Mouse (Mus musculus) heart, postnatal 25 days (tissue): ENCODE measurements around the gene Fabp7. TPM values are rescaled to one million over a fixed set of nuclear protein-coding genes. Genes with fewer than 3 reads are reported as not detected.

ENCODE experiments used
- DNase-seq: peaks from one replicate; pipeline ENCODE4 v3.0.0; 2022; ENCODE audit warnings: low spot score
- intact Hi-C: fragments of 180-260 bp; cut with DNase I; formaldehyde crosslinking; loops from one replicate; pipeline ENCODE4 v1.15.1; 2025
- total RNA-seq, 2 experiments: library from RNA; stranded (reverse); gene quantifications; 2 replicates each; pipeline ENCODE4 v1.2.3; 2021

Fabp7 gene
- 1 to 10 TPM in 1 of 2 experiments, under 1 TPM in 1; 0.34 to 1.6 TPM for total RNA-seq

- intact Hi-C loops: no loop called here
- DNase-seq: no peak
Observed at GRCm38 (mm10) chr10:57784876-57785150, at the start of gene Fabp7. Fabp7 (plus strand) TSS chr10:57784881.

GRCm38 (mm10) chr10:57740733-57741132 lies 43.9 kb upstream of the Fabp7 start:
- no peak for DNase-seq
- intact Hi-C loops: loop anchor here (5.0 kb wide), 1 partner anchor 278 kb away; no protein-coding TSS in a partner anchor

- no peak for DNase-seq
- intact Hi-C loops: loop anchor here (5.0 kb wide), 1 partner anchor 279 kb away; no protein-coding TSS in a partner anchor
Observed at GRCm38 (mm10) chr10:57741351-57741750, 43.3 kb upstream of the Fabp7 start.

DNA sequence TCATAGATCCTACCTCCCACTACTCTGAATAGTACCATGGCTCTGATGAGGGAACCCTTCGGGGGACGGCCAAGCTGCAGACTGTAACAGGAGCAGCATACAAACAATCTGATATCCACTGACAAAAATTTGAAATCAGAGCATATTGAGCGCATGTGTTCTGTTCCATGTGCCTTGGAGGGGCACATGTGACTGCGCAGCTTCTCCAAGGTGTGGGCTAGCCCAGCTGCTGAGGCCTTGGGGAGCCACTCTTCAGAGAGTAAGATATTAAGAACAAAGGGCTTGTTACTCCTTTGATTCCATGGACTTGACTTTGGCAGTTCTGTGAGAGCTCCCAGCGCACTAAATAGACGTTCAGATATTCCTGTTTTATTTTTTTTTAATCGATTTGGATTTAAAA lies 41.6 kb upstream of the Fabp7 start:
- intact Hi-C loops: loop anchor here (1.0 to 5.0 kb wide), 3 partner anchors 54 to 281 kb away; no protein-coding TSS in a partner anchor
- no peak for DNase-seq

DNA sequence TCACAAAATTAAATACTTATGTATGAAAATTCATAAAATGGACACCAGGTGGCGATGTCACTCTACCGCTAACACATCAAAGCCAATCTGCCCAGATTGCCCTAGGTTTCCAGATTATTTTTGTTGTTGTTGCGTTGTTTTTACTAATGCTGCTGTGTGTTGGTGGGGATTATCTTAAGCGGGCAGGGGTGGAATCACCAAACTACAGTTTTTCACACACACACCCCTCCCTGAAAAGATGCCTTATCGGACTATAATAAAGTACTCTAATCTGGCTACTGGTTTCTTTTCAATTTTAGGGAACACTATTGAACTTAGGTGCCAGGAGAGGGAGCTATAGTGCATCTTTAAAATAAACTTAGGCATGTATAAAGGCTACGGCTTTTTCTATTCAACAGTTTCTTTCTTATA lies 41.1 kb upstream of the Fabp7 start:
- no peak for DNase-seq
- intact Hi-C loops: loop anchor here (1.0 to 5.0 kb wide), 3 partner anchors 53 to 281 kb away; no protein-coding TSS in a partner anchor

DNA sequence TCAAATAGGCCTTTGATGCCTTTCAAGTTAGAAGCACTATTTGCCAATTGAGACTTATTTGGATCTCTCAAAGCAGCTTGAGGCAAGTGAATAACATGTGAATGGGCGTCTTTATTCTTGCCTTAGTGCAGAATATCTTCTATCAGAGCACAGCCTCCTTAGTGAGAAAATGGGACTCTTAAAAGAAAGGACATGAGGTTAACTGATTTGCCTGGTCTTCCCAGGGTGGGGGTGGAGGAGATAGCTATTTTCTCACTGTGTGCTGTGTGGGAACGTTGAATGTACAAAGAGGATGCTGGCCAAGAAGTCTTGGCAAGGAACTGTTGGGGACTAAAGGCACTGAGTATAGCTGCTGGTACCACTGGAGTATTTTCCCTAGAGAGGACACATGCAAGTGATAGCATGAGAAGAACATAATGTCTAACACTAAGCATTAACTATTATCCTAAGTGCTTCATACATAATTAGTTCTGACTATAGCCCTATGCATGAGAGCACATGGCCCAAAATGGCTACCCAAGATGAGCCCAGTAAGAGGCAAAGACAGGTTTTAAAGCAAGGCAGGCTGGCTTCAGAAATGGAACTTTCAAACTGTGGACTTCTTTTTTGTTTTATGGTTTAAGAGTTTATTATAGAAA lies 40.4 kb upstream of the Fabp7 start:
- intact Hi-C loops: loop anchor here (5.0 kb wide), 1 partner anchor 282 kb away; no protein-coding TSS in a partner anchor

GRCm38 (mm10) chr10:57745452-57745851 lies 39.2 kb upstream of the Fabp7 start:
- no peak for DNase-seq
- intact Hi-C loops: no loop called here

More for the DNA sequence above, 40.4 kb upstream of the Fabp7 start:
- DNase-seq: no peak

- DNase-seq: no peak
- intact Hi-C loops: no loop called here
Observed at GRCm38 (mm10) chr10:57747127-57747526, 37.6 kb upstream of the Fabp7 start.

DNA sequence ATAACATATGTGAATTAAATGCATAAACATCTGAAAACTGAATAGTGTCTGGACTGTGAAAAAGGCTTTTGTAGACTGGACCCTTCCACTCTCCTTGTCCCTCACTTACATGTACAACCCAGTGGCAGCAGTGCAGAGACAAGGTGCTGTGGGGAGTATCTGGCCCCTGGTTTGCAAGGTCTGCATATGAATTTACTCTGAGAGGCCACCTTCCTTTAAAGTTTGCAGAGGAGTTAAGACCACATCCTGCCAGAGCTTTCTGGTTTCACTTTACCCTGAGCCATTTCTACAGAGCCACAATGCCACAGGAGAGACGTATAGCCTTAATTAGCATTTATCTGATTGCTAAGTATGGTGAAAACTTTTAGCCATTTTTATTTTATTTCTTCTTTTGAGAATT lies 31.3 kb upstream of the Fabp7 start:
- DNase-seq: no peak
- intact Hi-C loops: no loop called here

DNA sequence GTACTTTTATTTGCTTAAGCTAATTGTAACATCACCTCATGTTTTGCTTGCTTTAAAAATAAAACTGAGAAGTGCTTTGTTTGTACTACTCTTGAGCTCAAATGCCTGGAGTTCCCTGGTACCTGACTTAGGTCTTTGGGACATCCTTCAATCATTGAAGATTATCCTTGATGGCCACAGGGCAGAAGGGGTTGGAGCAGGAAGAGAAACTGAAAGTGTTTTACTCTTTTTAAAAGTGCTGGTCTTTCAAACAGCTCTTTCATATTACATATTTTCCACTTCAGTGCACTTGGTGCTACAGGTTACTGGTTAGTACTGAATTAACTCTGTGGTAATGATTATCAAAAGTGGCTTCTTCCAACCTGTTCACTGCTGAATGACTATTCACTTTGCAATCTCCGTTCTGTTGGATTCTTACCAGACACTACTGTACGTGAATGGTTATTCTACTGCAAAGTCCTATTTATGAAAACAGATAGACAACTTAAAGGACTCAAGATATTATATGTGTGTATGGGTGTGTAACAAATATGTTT lies 29.4 kb upstream of the Fabp7 start:
- intact Hi-C loops: no loop called here
- DNase-seq: no peak

DNA sequence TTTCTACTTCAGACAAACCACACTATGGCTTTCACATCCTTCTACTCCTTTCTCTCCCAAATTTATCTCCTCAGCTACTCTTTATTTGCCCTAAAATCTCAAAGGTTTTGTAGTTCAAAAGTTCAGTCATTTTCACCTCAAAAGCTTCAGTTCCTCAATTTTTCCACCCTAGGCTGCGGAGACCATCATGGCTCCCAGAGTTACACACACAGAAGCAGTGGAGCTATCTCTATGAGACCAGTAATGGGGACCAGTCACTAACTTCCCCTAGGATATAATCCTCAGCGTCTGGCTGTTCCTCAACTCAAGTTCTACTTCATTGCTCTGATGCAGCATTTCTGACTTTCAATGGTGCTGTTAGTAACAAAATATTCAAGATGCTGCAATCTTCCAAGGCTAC lies 25.7 kb upstream of the Fabp7 start:
- intact Hi-C loops: no loop called here
- no peak for DNase-seq

- no peak for DNase-seq
- intact Hi-C loops: no loop called here
Observed at GRCm38 (mm10) chr10:57760694-57761093, 24.0 kb upstream of the Fabp7 start.

DNA sequence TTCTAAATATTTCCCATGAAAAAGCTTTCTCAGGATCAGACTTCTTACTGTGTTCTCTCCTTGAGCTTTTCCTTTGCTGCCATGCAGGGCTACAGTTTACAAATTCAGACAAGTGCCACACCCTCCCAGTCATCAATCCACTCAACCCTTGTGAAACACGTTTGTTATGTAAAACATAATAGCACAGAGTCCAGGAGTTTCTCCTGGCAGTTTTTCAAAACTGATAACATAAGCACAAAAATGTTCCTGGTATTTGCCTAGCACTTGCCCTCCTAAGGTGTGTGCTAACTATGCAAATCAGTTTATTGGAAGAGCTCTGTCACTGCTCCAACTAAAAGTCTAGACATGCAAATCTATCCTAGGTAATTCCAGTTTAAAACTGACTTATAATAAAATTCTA lies 21.6 kb upstream of the Fabp7 start:
- DNase-seq: no peak
- intact Hi-C loops: no loop called here

GRCm38 (mm10) chr10:57783289-57784130 lies 1.2 kb upstream of the Fabp7 start:
- DNase-seq: no peak
- intact Hi-C loops: no loop called here

DNA sequence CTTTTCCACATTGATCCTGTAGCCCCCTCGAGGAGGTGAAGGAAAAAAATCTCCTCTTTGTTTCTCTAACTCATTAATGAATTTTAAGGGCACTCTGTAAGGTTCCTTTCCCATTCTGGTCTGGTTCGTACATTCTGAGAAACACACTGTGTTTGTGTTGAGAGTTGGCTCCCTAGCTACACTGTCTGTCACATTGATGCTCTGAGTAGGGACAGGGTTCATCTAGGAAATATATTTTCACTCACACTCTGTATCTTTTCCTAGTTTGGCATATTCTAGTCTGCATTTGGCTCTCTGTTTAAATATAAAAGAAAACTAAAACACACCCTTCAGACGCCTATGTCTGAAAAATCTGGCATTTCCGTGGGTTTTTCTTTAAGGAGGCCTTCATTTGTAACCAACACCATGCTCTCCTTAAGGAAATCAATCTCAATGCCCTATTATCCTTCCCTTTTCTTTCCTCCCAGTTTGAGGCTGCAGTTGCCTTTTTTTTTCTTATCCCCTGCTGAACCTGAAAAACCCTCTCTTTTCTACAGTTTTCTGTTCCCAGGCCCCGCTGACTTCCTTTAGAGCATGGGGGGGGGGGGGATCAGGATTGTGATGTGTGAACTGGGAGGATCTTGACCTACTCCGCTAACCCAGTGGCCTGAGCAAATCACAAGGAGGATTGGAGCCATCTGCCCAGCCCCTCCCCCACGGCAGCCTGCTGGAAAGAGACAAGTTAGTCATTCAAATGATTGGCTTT lies 378 bp upstream of the Fabp7 start:
- DNase-seq: no peak
- intact Hi-C loops: no loop called here

- intact Hi-C loops: no loop called here
- DNase-seq: no peak
Observed at GRCm38 (mm10) chr10:57785552-57785951, 871 bp downstream of the Fabp7 start.

DNA sequence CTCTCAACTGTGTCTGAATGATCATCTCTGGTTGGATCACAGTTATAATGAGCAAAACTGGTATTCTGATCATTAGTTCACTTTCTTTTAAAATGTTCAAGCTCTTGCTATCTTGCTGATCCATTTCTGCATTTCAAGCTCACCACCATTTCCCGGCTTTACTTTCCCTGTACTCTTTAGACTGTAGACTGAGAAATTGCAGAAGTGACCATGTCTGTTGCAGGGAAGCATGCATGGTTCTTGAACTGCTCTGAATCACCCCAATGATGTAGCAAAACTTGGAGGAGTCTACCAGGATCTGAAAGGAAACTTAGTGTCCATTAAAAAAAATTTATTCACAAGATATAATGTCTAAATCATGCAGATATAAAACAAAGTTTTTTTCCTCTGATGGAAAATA lies 8.3 kb downstream of the Fabp7 start:
- intact Hi-C loops: loop anchor here (10.0 kb wide), 1 partner anchor 308 kb away; the partner anchor contains the start of gene Hsf2
- no peak for DNase-seq

DNA sequence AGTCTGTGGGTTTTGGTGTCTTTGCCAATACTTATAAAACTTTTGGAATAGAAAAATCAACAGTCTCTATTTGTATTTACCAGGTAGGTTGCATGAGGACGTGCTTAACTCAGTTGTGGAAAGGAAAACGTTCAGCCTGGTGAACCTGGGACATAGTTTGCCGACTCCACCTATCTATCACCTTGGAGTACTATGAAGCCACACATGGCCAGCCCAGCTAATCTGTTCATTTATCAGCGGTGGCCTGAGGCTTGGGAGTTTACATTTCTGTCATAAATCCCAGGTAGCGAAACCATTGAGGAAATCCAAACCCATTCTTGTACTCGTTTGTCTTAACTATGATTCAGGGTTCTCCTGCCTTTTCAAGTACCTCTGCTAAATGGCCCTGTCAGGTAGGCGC lies 9.3 kb downstream of the Fabp7 start, which contains the start of gene Smpdl3a:
Gene Smpdl3a, plus strand, starts transcription at position 318 of the 400 bp plus-strand sequence.
- intact Hi-C loops: loop anchor here (10.0 kb wide), 1 partner anchor 309 kb away; the partner anchor contains the start of gene Hsf2
- no peak for DNase-seq

- intact Hi-C loops: loop anchor here (10.0 kb wide), 1 partner anchor 310 kb away; the partner anchor contains the start of gene Hsf2
- DNase-seq: peak; percentile 36
Observed at GRCm38 (mm10) chr10:57794491-57795461, 10.1 kb downstream of the Fabp7 start.
